Mouse (Mus musculus): Measurements from ENCODE around the gene Olfr692. TPM values are rescaled to one million over a fixed set of nuclear protein-coding genes. Genes with fewer than 3 reads are reported as not detected.
"Not testable (repeated sequence)": the region's sequence is repeated elsewhere in the genome, so short reads cannot be mapped to it uniquely, and the experiment has no call there.

Olfr692 gene
- polyA plus RNA-seq, 1 experiment from 2014 or later, result not detected

- no peak for TF ChIP-seq CTCF (IDR thresholded peaks at IDR 0.05)
- POLR2A ChIA-PET, result interaction anchor here (0.9 kb wide), 1 partner anchor 111 kb away, joined by 3 read pairs; no protein-coding TSS in a partner anchor
- CTCF ChIA-PET, result interaction anchor here (1.2 to 1.8 kb wide), 5 partner anchors 12 to 129 kb away, joined by 3 to 7 read pairs (median 4); no protein-coding TSS in a partner anchor
- ATAC-seq (peak; percentile 99), DNase-seq (ENCODE audit: low read depth, low spot score) (peak; percentile 97)
- no peaks in the 10 kb centered on the region for H3K27me3 ChIP-seq
- in situ Hi-C loops (cut with MboI; ENCODE audit: low pct_unique_long_range_greater_than_20kb), result loop anchor here (10.0 to 25.0 kb wide), 2 partner anchors 237 to 335 kb away; partner anchors contain the start of genes Arfip2, Gm45799, Ilk and Rrp8
Measured at GRCm38 (mm10) chr7:105399935-105400624, 32.0 kb downstream of the Olfr692 start, which contains the start of gene Fam160a2. TSS of gene Fam160a2 (minus strand) at chr7:105400054.

- ChIA-PET POLR2A (no interaction called here), CTCF (no interaction called here)
- no peak for TF ChIP-seq CTCF (IDR thresholded peaks at IDR 0.05)
- no peak for DNase-seq (ENCODE audit: low read depth, low spot score)
- H3K27me3 ChIP-seq, result no peaks in the 10 kb centered on the region
- in situ Hi-C loops (cut with MboI; ENCODE audit: low pct_unique_long_range_greater_than_20kb), result no loop called here
- no peak for ATAC-seq
Measured at GRCm38 (mm10) chr7:105404268-105404667, 36.2 kb downstream of the Olfr692 start, which contains the start of gene Cnga4. TSS of gene Cnga4 (plus strand) at chr7:105404568.

- no peaks in the 10 kb centered on the region for H3K27me3 ChIP-seq
- ChIA-PET CTCF (interaction anchor here (1.2 to 1.3 kb wide), 2 partner anchors 110 to 119 kb away, joined by 3 read pairs; no protein-coding TSS in a partner anchor), POLR2A (no interaction called here)
- DNase-seq (ENCODE audit: low read depth, low spot score), result no peak
- no peak for TF ChIP-seq CTCF (IDR thresholded peaks at IDR 0.05)
- ATAC-seq, result no peak
- in situ Hi-C loops (cut with MboI; ENCODE audit: low pct_unique_long_range_greater_than_20kb), result loop anchor here (5.0 kb wide), 1 partner anchor 111 kb away; no protein-coding TSS in a partner anchor
Measured at GRCm38 (mm10) chr7:105406322-105406721, 38.3 kb downstream of the Olfr692 start.

GRCm38 (mm10) chr7:105411874-105412632 is 44.0 kb downstream of the Olfr692 start:
- peak; percentile 7 for DNase-seq (ENCODE audit: low read depth, low spot score)
- in situ Hi-C loops (cut with MboI; ENCODE audit: low pct_unique_long_range_greater_than_20kb); POLR2A ChIA-PET; H3K27me3 ChIP-seq: not testable (repeated sequence)
- CTCF ChIA-PET, result interaction anchor here (0.6 to 2.5 kb wide), 18 partner anchors 9 to 240 kb away, joined by 3 to 19 read pairs (median 4); partner anchors contain the start of gene Fam160a2
- TF ChIP-seq CTCF (IDR thresholded peaks at IDR 0.05), result peak; percentile 90
- ATAC-seq, result peak; percentile 67

DNA sequence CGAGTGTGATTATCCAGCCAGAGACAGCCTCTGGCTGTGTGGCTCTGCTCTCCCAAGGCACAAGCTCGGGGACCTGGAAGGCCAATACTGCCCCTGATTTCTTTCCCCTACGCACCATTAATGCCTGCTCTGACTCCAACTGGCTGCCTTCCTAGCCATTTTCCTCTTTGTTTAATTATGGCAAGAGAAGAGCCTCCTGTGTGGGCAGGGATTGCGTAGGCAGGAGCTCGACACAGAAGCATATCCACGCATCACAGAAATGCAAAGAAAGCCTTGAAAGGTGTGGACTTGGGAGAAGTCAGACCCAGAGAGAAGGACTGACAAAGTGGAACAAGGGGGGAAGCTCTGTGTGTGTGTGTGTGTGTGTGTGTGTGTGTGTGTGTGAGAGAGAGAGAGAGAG is 46.4 kb downstream of the Olfr692 start:
- no peaks in the 10 kb centered on the region for H3K27me3 ChIP-seq
- no peak for ATAC-seq
- no peak for DNase-seq (ENCODE audit: low read depth, low spot score)
- in situ Hi-C loops (cut with MboI; ENCODE audit: low pct_unique_long_range_greater_than_20kb), result no loop called here
- POLR2A ChIA-PET, result no interaction called here
- no peak for TF ChIP-seq CTCF (IDR thresholded peaks at IDR 0.05)
- CTCF ChIA-PET, result no interaction called here

- POLR2A ChIA-PET, result no interaction called here
- no peak for ATAC-seq
Measured at GRCm38 (mm10) chr7:105416529-105416928, 48.5 kb downstream of the Olfr692 start.

GRCm38 (mm10) chr7:105418106-105418505 is 50.1 kb downstream of the Olfr692 start:
- POLR2A ChIA-PET, result no interaction called here
- no peak for TF ChIP-seq CTCF (IDR thresholded peaks at IDR 0.05)
- no peaks in the 10 kb centered on the region for H3K27me3 ChIP-seq
- DNase-seq (ENCODE audit: low read depth, low spot score) (no peak), ATAC-seq (no peak)
- in situ Hi-C loops (cut with MboI; ENCODE audit: low pct_unique_long_range_greater_than_20kb), result no loop called here
- CTCF ChIA-PET, result no interaction called here

More at GRCm38 (mm10) chr7:105416529-105416928, 48.5 kb downstream of the Olfr692 start:
- CTCF ChIA-PET, result interaction anchor here (0.8 kb wide), 1 partner anchor 99 kb away, joined by 3 read pairs; no protein-coding TSS in a partner anchor
- no peaks in the 10 kb centered on the region for H3K27me3 ChIP-seq
- TF ChIP-seq CTCF (IDR thresholded peaks at IDR 0.05), result no peak
- in situ Hi-C loops (cut with MboI; ENCODE audit: low pct_unique_long_range_greater_than_20kb), result no loop called here
- no peak for DNase-seq (ENCODE audit: low read depth, low spot score)

Other genes starting within 250 kb of the Olfr692 start
- gene Olfr683, start 221.2 kb upstream of the Olfr692 start, polyA plus RNA-seq (2021), result not detected
- gene Olfr684, start 204.6 kb upstream of the Olfr692 start, polyA plus RNA-seq (2021), result not detected
- gene Olfr685, start 182.2 kb upstream of the Olfr692 start, polyA plus RNA-seq (2021), result not detected
- not detected for gene Olfr686, start 160.7 kb upstream of the Olfr692 start, polyA plus RNA-seq (2021)
- gene Olfr688, start 80.1 kb upstream of the Olfr692 start, polyA plus RNA-seq (2021), result not detected
- gene Olfr689, start 57.1 kb upstream of the Olfr692 start, polyA plus RNA-seq (2021), result 0.01 TPM
- not detected for gene Olfr690, start 34.1 kb upstream of the Olfr692 start, polyA plus RNA-seq (2021)
- gene Olfr691, start 26.0 kb upstream of the Olfr692 start, polyA plus RNA-seq (2021), result not detected
- not detected for gene Gm5901, start 6.8 kb downstream of the Olfr692 start, polyA plus RNA-seq (2021)
- 24.4 TPM for gene Fam160a2, start 31.8 kb downstream of the Olfr692 start, polyA plus RNA-seq (2021)
- not detected for gene Cnga4, start 36.3 kb downstream of the Olfr692 start, polyA plus RNA-seq (2021)
- not detected for gene Cckbr, start 57.5 kb downstream of the Olfr692 start, polyA plus RNA-seq (2021)
- gene Cavin3, start 114.1 kb downstream of the Olfr692 start, polyA plus RNA-seq (2021), result 7.6 TPM
- gene Smpd1, start 186.1 kb downstream of the Olfr692 start, polyA plus RNA-seq (2021), result 103 TPM
- 44.0 TPM for gene Apbb1, start 213.4 kb downstream of the Olfr692 start, polyA plus RNA-seq (2021)
- 0.54 TPM for gene Hpx, start 231.9 kb downstream of the Olfr692 start, polyA plus RNA-seq (2021)

Data from Patski (cell line).